Mouse (Mus musculus) midbrain, embryonic 10.5 days (tissue): Measurements from ENCODE around the gene Tada3. TPM values are rescaled to one million over a fixed set of nuclear protein-coding genes. Genes with fewer than 3 reads are reported as not detected.

Experiments used
- DNase-seq: peaks from one replicate; pipeline ENCODE4 v3.0.0-alpha.2; 2017; ENCODE audit warnings: low spot score
- H3K27ac ChIP-seq: fragments of 300-500 bp; sonication (generic); replicated peaks from 2 replicates; pipeline ENCODE4 v1.5.1; 2016; ENCODE audit warnings: mild to moderate bottlenecking
- H3K27me3 ChIP-seq: fragments of 300-500 bp; sonication (generic); 2 replicates; pipeline ENCODE4 v1.6.1; 2016; ENCODE audit warnings: low read depth, mild to moderate bottlenecking; ENCODE audit not compliant: poor library complexity, severe bottlenecking
- H3K36me3 ChIP-seq: fragments of 300-500 bp; sonication (generic); 2 replicates; pipeline ENCODE4 v1.6.1; 2016; ENCODE audit warnings: mild to moderate bottlenecking, moderate library complexity
- H3K4me1 ChIP-seq: fragments of 300-500 bp; sonication (generic); 2 replicates; pipeline ENCODE4 v1.6.1; 2016
- H3K4me3 ChIP-seq: fragments of 300-500 bp; sonication (generic); 2 replicates; pipeline ENCODE4 v1.5.1; 2016; ENCODE audit warnings: mild to moderate bottlenecking, moderate library complexity
- H3K9me3 ChIP-seq: fragments of 300-500 bp; sonication (generic); replicated peaks from 2 replicates; pipeline ENCODE4 v1.6.1; 2016; ENCODE audit warnings: mild to moderate bottlenecking
- WGBS: fragments of 180-500 bp; shearing (Covaris S2); methylation state at CpG from one replicate; pipeline ENCODE4 v1.1.7; 2016; 5-methylcytosine and 5-hydroxymethylcytosine counted together
- polyA plus RNA-seq: library from polyadenylated mRNA; unstranded; fragments of >200 nt; fragmentation: Nextera tagmentation; extraction: Ambion mirVana; gene quantifications from 2 replicates; pipeline ENCODE4 v1.2.1, GENCODE M21; 2016

The Tada3 gene
- polyA plus RNA-seq, 1 experiment from 2014 or later, result 59.2 TPM

- WGBS, result 90% methylated on average over 6 of the region's 6 CpGs
- peak overlapping the region; percentile 90 for H3K4me3 ChIP-seq
These were observed 1.6 kb upstream of the Tada3 start for GRCm38 (mm10) chr6:113379246-113379645.

GRCm38 (mm10) chr6:113377172-113377495 lies 549 bp downstream of the Tada3 start:
- H3K27ac ChIP-seq, result peak overlapping the region; percentile 97
- peaks cover 28% of the 10 kb centered on the region for H3K4me1 ChIP-seq
- no peak for DNase-seq
- no peaks in the 10 kb centered on the region for H3K9me3 ChIP-seq
- peak overlapping the region; percentile 90 for H3K4me3 ChIP-seq
- H3K36me3 ChIP-seq, result peaks cover 61% of the 10 kb centered on the region
- no peaks in the 10 kb centered on the region for H3K27me3 ChIP-seq
- 11% methylated on average over 7 of the region's 7 CpGs for WGBS

More at GRCm38 (mm10) chr6:113379246-113379645, 1.6 kb upstream of the Tada3 start:
- Histone ChIP-seq H3K4me1 (peaks cover 28% of the 10 kb centered on the region), H3K27me3 (no peaks in the 10 kb centered on the region), H3K27ac (no peak overlapping the region), H3K36me3 (peaks cover 61% of the 10 kb centered on the region), H3K9me3 (no peaks in the 10 kb centered on the region)
- no peak for DNase-seq

GRCm38 (mm10) chr6:113373491-113373890 lies 4.2 kb downstream of the Tada3 start:
- no peak overlapping the region for H3K27ac ChIP-seq
- H3K4me3 ChIP-seq, result no peak overlapping the region
- WGBS, result 94% methylated on average over 4 of the region's 4 CpGs
- DNase-seq, result no peak
- no peaks in the 10 kb centered on the region for H3K9me3 ChIP-seq
- H3K27me3 ChIP-seq, result no peaks in the 10 kb centered on the region
- H3K4me1 ChIP-seq, result peaks cover 14% of the 10 kb centered on the region
- peaks cover 76% of the 10 kb centered on the region for H3K36me3 ChIP-seq

GRCm38 (mm10) chr6:113370194-113370929 lies 7.3 kb downstream of the Tada3 start:
- WGBS, result 93% methylated on average over 20 of the region's 20 CpGs
- H3K36me3 ChIP-seq, result peaks cover 87% of the 10 kb centered on the region

GRCm38 (mm10) chr6:113368577-113368976 lies 9.1 kb downstream of the Tada3 start:
- no peak overlapping the region for H3K4me3 ChIP-seq
- H3K36me3 ChIP-seq, result peaks cover 69% of the 10 kb centered on the region
- DNase-seq, result no peak
- H3K9me3 ChIP-seq, result no peaks in the 10 kb centered on the region
- H3K4me1 ChIP-seq, result no peaks in the 10 kb centered on the region
- H3K27ac ChIP-seq, result no peak overlapping the region
- WGBS, result 89% methylated on average over 5 of the region's 5 CpGs
- H3K27me3 ChIP-seq, result no peaks in the 10 kb centered on the region

More at GRCm38 (mm10) chr6:113370194-113370929, 7.3 kb downstream of the Tada3 start:
- no peaks in the 10 kb centered on the region for H3K27me3 ChIP-seq
- H3K4me1 ChIP-seq, result no peaks in the 10 kb centered on the region
- H3K9me3 ChIP-seq, result no peaks in the 10 kb centered on the region
- H3K27ac ChIP-seq, result no peak overlapping the region
- DNase-seq, result no peak
- no peak overlapping the region for H3K4me3 ChIP-seq

- no peak overlapping the region for H3K27ac ChIP-seq
These were observed 9.6 kb downstream of the Tada3 start for GRCm38 (mm10) chr6:113368124-113368523.

GRCm38 (mm10) chr6:113367574-113367973 lies 10.1 kb downstream of the Tada3 start:
- Histone ChIP-seq H3K4me1 (no peaks in the 10 kb centered on the region), H3K27me3 (no peaks in the 10 kb centered on the region), H3K4me3 (no peak overlapping the region), H3K36me3 (peaks cover 59% of the 10 kb centered on the region), H3K27ac (no peak overlapping the region), H3K9me3 (no peaks in the 10 kb centered on the region)
- 100% methylated on average over 1 of the region's 1 CpGs for WGBS
- DNase-seq, result no peak

More at GRCm38 (mm10) chr6:113368124-113368523, 9.6 kb downstream of the Tada3 start:
- Histone ChIP-seq H3K9me3 (no peaks in the 10 kb centered on the region), H3K4me1 (no peaks in the 10 kb centered on the region), H3K27me3 (no peaks in the 10 kb centered on the region), H3K36me3 (peaks cover 64% of the 10 kb centered on the region), H3K4me3 (no peak overlapping the region)
- 89% methylated on average over 7 of the region's 7 CpGs for WGBS
- no peak for DNase-seq

GRCm38 (mm10) chr6:113366639-113367038 lies 11.0 kb downstream of the Tada3 start:
- DNase-seq, result no peak
- H3K27me3 ChIP-seq, result no peaks in the 10 kb centered on the region
- H3K4me3 ChIP-seq, result no peak overlapping the region
- H3K4me1 ChIP-seq, result no peaks in the 10 kb centered on the region
- no peaks in the 10 kb centered on the region for H3K9me3 ChIP-seq
- 88% methylated on average over 6 of the region's 6 CpGs for WGBS
- H3K36me3 ChIP-seq, result peaks cover 49% of the 10 kb centered on the region
- no peak overlapping the region for H3K27ac ChIP-seq

GRCm38 (mm10) chr6:113364518-113365135 lies 13.1 kb downstream of the Tada3 start:
- H3K4me3 ChIP-seq, result no peak overlapping the region
- peaks cover 29% of the 10 kb centered on the region for H3K36me3 ChIP-seq
- no peak overlapping the region for H3K27ac ChIP-seq
- H3K27me3 ChIP-seq, result no peaks in the 10 kb centered on the region
- no peak for DNase-seq
- WGBS, result 74% methylated on average over 8 of the region's 8 CpGs
- no peaks in the 10 kb centered on the region for H3K9me3 ChIP-seq
- H3K4me1 ChIP-seq, result no peaks in the 10 kb centered on the region

- WGBS, result 96% methylated on average over 1 of the region's 1 CpGs
These were observed 15.4 kb downstream of the Tada3 start for GRCm38 (mm10) chr6:113362241-113362640.

GRCm38 (mm10) chr6:113361476-113361875 lies 16.2 kb downstream of the Tada3 start:
- no peaks in the 10 kb centered on the region for H3K9me3 ChIP-seq
- 78% methylated on average over 4 of the region's 4 CpGs for WGBS
- no peak overlapping the region for H3K4me3 ChIP-seq
- H3K27me3 ChIP-seq, result no peaks in the 10 kb centered on the region
- H3K36me3 ChIP-seq, result peaks cover 5% of the 10 kb centered on the region
- no peak overlapping the region for H3K27ac ChIP-seq
- H3K4me1 ChIP-seq, result no peaks in the 10 kb centered on the region
- DNase-seq, result no peak

More at GRCm38 (mm10) chr6:113362241-113362640, 15.4 kb downstream of the Tada3 start:
- Histone ChIP-seq H3K36me3 (peaks cover 12% of the 10 kb centered on the region), H3K9me3 (no peaks in the 10 kb centered on the region), H3K4me3 (no peak overlapping the region), H3K4me1 (no peaks in the 10 kb centered on the region), H3K27me3 (no peaks in the 10 kb centered on the region), H3K27ac (no peak overlapping the region)
- no peak for DNase-seq

- Histone ChIP-seq H3K36me3 (no peaks in the 10 kb centered on the region), H3K9me3 (no peaks in the 10 kb centered on the region), H3K4me1 (no peaks in the 10 kb centered on the region), H3K27me3 (no peaks in the 10 kb centered on the region), H3K4me3 (no peak overlapping the region), H3K27ac (no peak overlapping the region)
- no peak for DNase-seq
- WGBS, result 73% methylated on average over 3 of the region's 3 CpGs
These were observed 24.0 kb downstream of the Tada3 start for GRCm38 (mm10) chr6:113353696-113354095.

- no peaks in the 10 kb centered on the region for H3K36me3 ChIP-seq
- H3K27me3 ChIP-seq, result no peaks in the 10 kb centered on the region
- H3K4me3 ChIP-seq, result no peak overlapping the region
- H3K27ac ChIP-seq, result no peak overlapping the region
- H3K4me1 ChIP-seq, result no peaks in the 10 kb centered on the region
- no peak for DNase-seq
- H3K9me3 ChIP-seq, result no peaks in the 10 kb centered on the region
- WGBS, result 70% methylated on average over 3 of the region's 3 CpGs
These were observed 24.9 kb downstream of the Tada3 start for GRCm38 (mm10) chr6:113352820-113353219.
